Mouse (Mus musculus): ENCODE results near the gene Akt1s1. TPM values are rescaled to one million over a fixed set of nuclear protein-coding genes. Genes with fewer than 3 reads are reported as not detected.

Akt1s1 gene
- polyA plus RNA-seq, 1 experiment from 2014 or later: 45.3 TPM

GRCm38 (mm10) chr7:44832763-44833162, 16.0 kb upstream of the Akt1s1 start:
- WGBS (ENCODE audit: insufficient replicate concordance): 77% methylated on average over 4 of the region's 4 CpGs
- no peak for ATAC-seq
- H3K4me1 ChIP-seq: peaks cover 13% of the 10 kb centered on the region
- no peaks in the 10 kb centered on the region for H3K9me3 ChIP-seq (replicated peaks)
- H3K27me3 ChIP-seq (replicated peaks): no peaks in the 10 kb centered on the region
- H3K9ac ChIP-seq: no peak overlapping the region
- no peak overlapping the region for H3K27ac ChIP-seq
- H3K36me3 ChIP-seq: peaks cover 47% of the 10 kb centered on the region
- no peak overlapping the region for H3K4me2 ChIP-seq
- no peak overlapping the region for H3K4me3 ChIP-seq

- H3K4me3 ChIP-seq: no peak overlapping the region
- H3K4me1 ChIP-seq: peaks cover 27% of the 10 kb centered on the region
- no peak for ATAC-seq
- H3K9me3 ChIP-seq (replicated peaks): no peaks in the 10 kb centered on the region
- H3K36me3 ChIP-seq: peaks cover 22% of the 10 kb centered on the region
- H3K9ac ChIP-seq: no peak overlapping the region
- H3K27me3 ChIP-seq (replicated peaks): peaks cover 25% of the 10 kb centered on the region
- WGBS (ENCODE audit: insufficient replicate concordance): 85% methylated on average over 1 of the region's 1 CpGs
- H3K27ac ChIP-seq: no peak overlapping the region
- no peak overlapping the region for H3K4me2 ChIP-seq
Measured at GRCm38 (mm10) chr7:44835373-44836015, 13.3 kb upstream of the Akt1s1 start.

- H3K27ac ChIP-seq: no peak overlapping the region
- H3K9ac ChIP-seq: no peak overlapping the region
- peaks cover 32% of the 10 kb centered on the region for H3K4me1 ChIP-seq
- H3K9me3 ChIP-seq (replicated peaks): no peaks in the 10 kb centered on the region
- ATAC-seq: no peak
- no peak overlapping the region for H3K4me2 ChIP-seq
- H3K4me3 ChIP-seq: no peak overlapping the region
- peaks cover 22% of the 10 kb centered on the region for H3K36me3 ChIP-seq
- 47% methylated on average over 3 of the region's 3 CpGs for WGBS (ENCODE audit: insufficient replicate concordance)
- H3K27me3 ChIP-seq (replicated peaks): peaks cover 29% of the 10 kb centered on the region
Measured at GRCm38 (mm10) chr7:44836016-44836404, 12.8 kb upstream of the Akt1s1 start.

- no peak overlapping the region for H3K4me3 ChIP-seq
- peaks cover 33% of the 10 kb centered on the region for H3K27me3 ChIP-seq (replicated peaks)
- H3K4me2 ChIP-seq: no peak overlapping the region
- H3K9me3 ChIP-seq (replicated peaks): no peaks in the 10 kb centered on the region
- no peak for ATAC-seq
- no peak overlapping the region for H3K9ac ChIP-seq
- peaks cover 22% of the 10 kb centered on the region for H3K36me3 ChIP-seq
- 68% methylated on average over 9 of the region's 9 CpGs for WGBS (ENCODE audit: insufficient replicate concordance)
- peaks cover 32% of the 10 kb centered on the region for H3K4me1 ChIP-seq
- no peak overlapping the region for H3K27ac ChIP-seq
Measured at GRCm38 (mm10) chr7:44836423-44837053, 12.3 kb upstream of the Akt1s1 start.

- no peaks in the 10 kb centered on the region for H3K9me3 ChIP-seq (replicated peaks)
- H3K27me3 ChIP-seq (replicated peaks): peaks cover 38% of the 10 kb centered on the region
- ATAC-seq: no peak
- H3K27ac ChIP-seq: no peak overlapping the region
- WGBS (ENCODE audit: insufficient replicate concordance): 68% methylated on average over 6 of the region's 6 CpGs
- peaks cover 28% of the 10 kb centered on the region for H3K36me3 ChIP-seq
- no peak overlapping the region for H3K9ac ChIP-seq
- no peak overlapping the region for H3K4me2 ChIP-seq
- no peak overlapping the region for H3K4me3 ChIP-seq
- peaks cover 39% of the 10 kb centered on the region for H3K4me1 ChIP-seq
Measured at GRCm38 (mm10) chr7:44838073-44838472, 10.7 kb upstream of the Akt1s1 start.

- Histone ChIP-seq H3K9me3 (replicated peaks) (no peaks in the 10 kb centered on the region), H3K4me2 (peak overlapping the region; percentile 65), H3K9ac (no peak overlapping the region), H3K27me3 (replicated peaks) (peaks cover 38% of the 10 kb centered on the region), H3K4me1 (peaks cover 45% of the 10 kb centered on the region), H3K4me3 (peak overlapping the region; percentile 33), H3K27ac (no peak overlapping the region), H3K36me3 (peaks cover 39% of the 10 kb centered on the region)
- ATAC-seq: peak; percentile 6; the same call in 1 of the 2 replicates
- 21% methylated on average over 11 of the region's 11 CpGs for WGBS (ENCODE audit: insufficient replicate concordance)
Measured at GRCm38 (mm10) chr7:44839171-44839490, 9.7 kb upstream of the Akt1s1 start.

GRCm38 (mm10) chr7:44839491-44840191, 9.2 kb upstream of the Akt1s1 start:
- peak; percentile 32 for ATAC-seq
- H3K36me3 ChIP-seq: peaks cover 44% of the 10 kb centered on the region
- no peak overlapping the region for H3K27ac ChIP-seq
- peaks cover 45% of the 10 kb centered on the region for H3K4me1 ChIP-seq
- peak overlapping the region; percentile 33 for H3K4me3 ChIP-seq
- H3K27me3 ChIP-seq (replicated peaks): peaks cover 38% of the 10 kb centered on the region
- H3K4me2 ChIP-seq: peak overlapping the region; percentile 65
- H3K9ac ChIP-seq: peak overlapping the region; percentile 17; the same call in 1 of the 2 replicates
- 4% methylated on average over 58 of the region's 58 CpGs for WGBS (ENCODE audit: insufficient replicate concordance)
- H3K9me3 ChIP-seq (replicated peaks): no peaks in the 10 kb centered on the region

- Histone ChIP-seq H3K4me2 (peak overlapping the region; percentile 65; the same call in 1 of the 2 replicates), H3K9me3 (replicated peaks) (no peaks in the 10 kb centered on the region), H3K4me3 (no peak overlapping the region), H3K27me3 (replicated peaks) (peaks cover 38% of the 10 kb centered on the region), H3K9ac (no peak overlapping the region), H3K27ac (no peak overlapping the region), H3K36me3 (peaks cover 52% of the 10 kb centered on the region), H3K4me1 (peaks cover 44% of the 10 kb centered on the region)
- no peak for ATAC-seq
- 51% methylated on average over 14 of the region's 14 CpGs for WGBS (ENCODE audit: insufficient replicate concordance)
Measured at GRCm38 (mm10) chr7:44840426-44840825, 8.4 kb upstream of the Akt1s1 start.

GRCm38 (mm10) chr7:44841825-44842463, 6.8 kb upstream of the Akt1s1 start:
- Histone ChIP-seq H3K4me1 (peaks cover 42% of the 10 kb centered on the region), H3K9me3 (replicated peaks) (no peaks in the 10 kb centered on the region), H3K36me3 (peaks cover 67% of the 10 kb centered on the region), H3K27ac (no peak overlapping the region), H3K27me3 (replicated peaks) (peaks cover 38% of the 10 kb centered on the region), H3K4me3 (no peak overlapping the region), H3K9ac (no peak overlapping the region), H3K4me2 (no peak overlapping the region)
- 80% methylated on average over 8 of the region's 8 CpGs for WGBS (ENCODE audit: insufficient replicate concordance)
- no peak for ATAC-seq

GRCm38 (mm10) chr7:44845006-44845405, 3.8 kb upstream of the Akt1s1 start:
- no peak overlapping the region for H3K4me2 ChIP-seq
- no peak overlapping the region for H3K4me3 ChIP-seq
- no peak overlapping the region for H3K27ac ChIP-seq
- H3K36me3 ChIP-seq: peaks cover 68% of the 10 kb centered on the region
- no peak overlapping the region for H3K9ac ChIP-seq
- peaks cover 39% of the 10 kb centered on the region for H3K4me1 ChIP-seq
- H3K27me3 ChIP-seq (replicated peaks): peaks cover 18% of the 10 kb centered on the region
- H3K9me3 ChIP-seq (replicated peaks): no peaks in the 10 kb centered on the region
- no peak for ATAC-seq
- WGBS (ENCODE audit: insufficient replicate concordance): 87% methylated on average over 10 of the region's 10 CpGs

GRCm38 (mm10) chr7:44846804-44847203, 2.0 kb upstream of the Akt1s1 start:
- no peak overlapping the region for H3K4me2 ChIP-seq
- H3K36me3 ChIP-seq: peaks cover 60% of the 10 kb centered on the region
- peaks cover 44% of the 10 kb centered on the region for H3K4me1 ChIP-seq
- H3K27ac ChIP-seq: no peak overlapping the region
- H3K9me3 ChIP-seq (replicated peaks): no peaks in the 10 kb centered on the region
- H3K27me3 ChIP-seq (replicated peaks): 0 out of 2 replicates have a peak, but pooled peaks cover 3% of the 10 kb centered on the region
- 84% methylated on average over 7 of the region's 7 CpGs for WGBS (ENCODE audit: insufficient replicate concordance)
- no peak overlapping the region for H3K4me3 ChIP-seq
- H3K9ac ChIP-seq: peak overlapping the region; percentile 12; the same call in 1 of the 2 replicates
- no peak for ATAC-seq

GRCm38 (mm10) chr7:44847772-44848171, 1.0 kb upstream of the Akt1s1 start:
- H3K4me1 ChIP-seq: peaks cover 50% of the 10 kb centered on the region
- peak overlapping the region; percentile 89 for H3K9ac ChIP-seq
- WGBS (ENCODE audit: insufficient replicate concordance): 67% methylated on average over 5 of the region's 5 CpGs
- no peaks in the 10 kb centered on the region for H3K27me3 ChIP-seq (replicated peaks)
- H3K4me3 ChIP-seq: peak overlapping the region; percentile 84
- H3K27ac ChIP-seq: peak overlapping the region; percentile 94
- no peak for ATAC-seq
- peaks cover 60% of the 10 kb centered on the region for H3K36me3 ChIP-seq
- H3K4me2 ChIP-seq: peak overlapping the region; percentile 95
- no peaks in the 10 kb centered on the region for H3K9me3 ChIP-seq (replicated peaks)

Data from liver, embryonic 12.5 days (tissue).